Mouse (Mus musculus) stomach, postnatal 0 days (tissue): Measurements from ENCODE around the gene C4bp. TPM values are rescaled to one million over a fixed set of nuclear protein-coding genes. Genes with fewer than 3 reads are reported as not detected.

Experiments used
- ATAC-seq: fragments of 200-750 bp; cut with Nextera tagmentation; 2 replicates; pipeline ENCODE4 v1.8.0; 2017; ENCODE audit not compliant: low FRiP score, low TSS enrichment
- DNase-seq: peaks from one replicate; pipeline ENCODE4 v3.0.0-alpha.2; 2016; ENCODE audit warnings: low spot score
- H3K27ac ChIP-seq: fragments of 300-500 bp; sonication (generic); replicated peaks from 2 replicates; pipeline ENCODE4 v1.5.1; 2014; ENCODE audit warnings: mild to moderate bottlenecking, control low read depth
- H3K27me3 ChIP-seq: fragments of 300-500 bp; sonication (generic); 2 replicates; pipeline ENCODE4 v1.6.1; 2014; ENCODE audit warnings: low read length; ENCODE audit not compliant: control insufficient read depth, insufficient read depth
- H3K36me3 ChIP-seq: fragments of 300-500 bp; sonication (generic); 2 replicates; pipeline ENCODE4 v1.6.1; 2014; ENCODE audit warnings: low read length, mixed read lengths; ENCODE audit not compliant: control insufficient read depth, insufficient read depth
- H3K4me1 ChIP-seq: fragments of 300-500 bp; sonication (generic); replicated peaks from 2 replicates; pipeline ENCODE4 v1.6.1; 2014; ENCODE audit warnings: antibody characterized with exemption; ENCODE audit not compliant: control insufficient read depth, insufficient read depth
- H3K4me2 ChIP-seq: fragments of 300-500 bp; sonication (generic); replicated peaks from 2 replicates; pipeline ENCODE4 v1.6.1; 2014; ENCODE audit warnings: low read depth, mild to moderate bottlenecking, control low read depth, moderate library complexity
- H3K4me3 ChIP-seq: fragments of 300-500 bp; sonication (generic); 2 replicates; pipeline ENCODE4 v1.5.1; 2014; ENCODE audit warnings: low read depth, low read length, control low read depth
- H3K9ac ChIP-seq: fragments of 300-500 bp; sonication (generic); 2 replicates; pipeline ENCODE4 v1.6.1; 2014; ENCODE audit warnings: mild to moderate bottlenecking, low read length, control low read depth, mixed read lengths
- H3K9me3 ChIP-seq: fragments of 300-500 bp; sonication (generic); 2 replicates; pipeline ENCODE4 v1.6.1; 2016; ENCODE audit warnings: low read length; ENCODE audit not compliant: control insufficient read depth
- CTCF ChIP-seq: IDR thresholded peaks from 2 replicates; pipeline ENCODE4 v1.5.1; 2016; ENCODE audit warnings: antibody characterized with exemption, low read depth, mild to moderate bottlenecking, moderate library complexity
- EP300 ChIP-seq: optimal IDR thresholded peaks from 2 replicates; pipeline ENCODE3; 2016; ENCODE audit warnings: antibody characterized with exemption
- WGBS: fragments of 180-500 bp; shearing (Covaris S2); extraction: QIAGEN DNeasy Blood & Tissue Kit; methylation state at CpG from one replicate; pipeline ENCODE4 v1.1.7; 2014; 5-methylcytosine and 5-hydroxymethylcytosine counted together
- polyA plus RNA-seq: library from polyadenylated mRNA; unstranded; fragments of >200 nt; fragmentation: Nextera tagmentation; extraction: Ambion mirVana; gene quantifications from 2 replicates; pipeline ENCODE4 v1.2.1, GENCODE M21; 2015

The C4bp gene
- polyA plus RNA-seq, 1 experiment from 2014 or later = 1.5 TPM

GRCm38 (mm10) chr1:130588659-130589058, 72.8 kb downstream of the C4bp start:
- peak; percentile 86 for ATAC-seq
- no peak for TF ChIP-seq CTCF
- no peak for TF ChIP-seq EP300
- WGBS = 47% methylated on average over 9 of the region's 9 CpGs
- Histone ChIP-seq H3K27me3 (no peaks in the 10 kb centered on the region), H3K4me3 (no peak overlapping the region), H3K27ac (no peak overlapping the region), H3K36me3 (no peaks in the 10 kb centered on the region), H3K9me3 (no peaks in the 10 kb centered on the region), H3K4me1 (no peaks in the 10 kb centered on the region), H3K9ac (no peak overlapping the region), H3K4me2 (no peak overlapping the region)
- peak; percentile 34 for DNase-seq

Other genes starting within 250 kb of the C4bp start
- 0.42 and 0.58 TPM in 2 replicates for gene Cd55b, start 238.6 kb downstream of the C4bp start, polyA plus RNA-seq
- gene Cd55, start 198.9 kb downstream of the C4bp start, polyA plus RNA-seq = 39.9 and 44.6 TPM in 2 replicates
- 0.08 TPM in 1 of 2 replicates, not detected in the other for gene Zp3r, start 32.0 kb downstream of the C4bp start, polyA plus RNA-seq
- 0.07 TPM in 1 of 2 replicates, not detected in the other for gene Gm29427, start 54.2 kb upstream of the C4bp start, polyA plus RNA-seq
- gene Yod1, start 55.7 kb upstream of the C4bp start, polyA plus RNA-seq = 24.2 and 25.2 TPM in 2 replicates
- gene Pfkfb2, start 67.6 kb upstream of the C4bp start, polyA plus RNA-seq = 4.6 and 4.8 TPM in 2 replicates
- 47.7 and 52.8 TPM in 2 replicates for gene AA986860, start 70.3 kb upstream of the C4bp start, polyA plus RNA-seq
- gene Fcamr, start 139.3 kb upstream of the C4bp start, polyA plus RNA-seq = 0.16 and 0.24 TPM in 2 replicates
- gene Pigr, start 165.1 kb upstream of the C4bp start, polyA plus RNA-seq = 0.22 and 0.46 TPM in 2 replicates
- gene Fcmr, start 204.0 kb upstream of the C4bp start, polyA plus RNA-seq = 0.08 TPM in 1 of 2 replicates, not detected in the other
- gene Il24, start 225.8 kb upstream of the C4bp start, polyA plus RNA-seq = not detected in 2 replicates
- not detected in 2 replicates for gene Il20, start 249.8 kb upstream of the C4bp start, polyA plus RNA-seq